In the genomic region with DNA sequence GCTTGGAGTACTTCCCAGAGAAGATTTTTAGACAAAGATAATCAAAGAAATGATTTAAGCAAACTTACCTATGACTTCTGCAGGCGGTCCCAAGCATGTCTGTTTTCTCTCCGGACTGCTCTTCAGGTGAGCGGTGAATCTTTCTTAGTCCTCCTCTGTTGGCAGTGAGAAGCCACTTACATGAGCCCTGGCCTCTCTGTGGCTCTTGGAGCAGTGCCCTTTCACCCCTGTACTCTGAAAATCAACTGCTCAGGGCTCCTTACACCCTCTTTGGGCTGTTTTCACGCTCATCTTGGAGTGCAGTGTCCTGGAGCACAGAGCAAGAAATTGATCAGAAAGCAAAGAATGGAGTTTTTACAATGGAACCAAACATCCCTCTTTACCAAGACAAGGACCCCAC, we compare ENCODE assay signal across 28 mouse cellular contexts.
DNase-seq lines count a peak whose midpoint lies in the region; ATAC-seq lines count a peak whose summit lies in the region.
"Had no signal": no experiment of that assay in that cellular context is flagged by ENCODE, and none has a peak within 500 bp of the region (broad histone marks: within the 10 kb centered on the region; RNA-seq: fewer than 3 reads in every experiment).

No protein-coding gene starts in this region.

- DNase-seq in embryonic facial prominence, embryonic 10.5 days (ENCODE audit: low spot score) = no peak
- no peak for DNase-seq in kidney, postnatal 10 days
- peak; percentile 64 for DNase-seq in adipocyte (ENCODE audit: low spot score)
- DNase-seq in urinary bladder, postnatal 25 days (ENCODE audit: low spot score) = no peak
- DNase-seq: adrenal gland, adult 8-10 months; cerebellum, adult 2 months; cerebellum, postnatal 14 days; forebrain, postnatal 0 days; heart, postnatal 4 days; kidney, adult 9 months; kidney, postnatal 25 days; midbrain, embryonic 14.5 days; thymus, adult 18-20 months; thymus, postnatal 25 days had no signal

- peaks cover 12% of the 10 kb centered on the region for H3K9me3 ChIP-seq in embryonic facial prominence, embryonic 13.5 days
- peaks cover 13% of the 10 kb centered on the region; the same call in 1 of the 2 replicates for H3K9me3 ChIP-seq in embryonic facial prominence, embryonic 10.5 days
- H3K9me3 ChIP-seq in kidney, embryonic 16.5 days (ENCODE audit: low read length) = peaks cover 10% of the 10 kb centered on the region; the same call in 1 of the 2 replicates
- no peaks in the 10 kb centered on the region for H3K9me3 ChIP-seq in intestine, embryonic 16.5 days (ENCODE audit: control insufficient read depth, low read length)
- H3K9me3 ChIP-seq: heart, embryonic 12.5 days; liver, embryonic 15.5 days; lung, embryonic 15.5 days had no signal

- no peak overlapping the region for H3K4me3 ChIP-seq in embryonic facial prominence, embryonic 13.5 days
- no peak overlapping the region for H3K4me3 ChIP-seq in embryonic facial prominence, embryonic 10.5 days
- no peak overlapping the region for H3K4me3 ChIP-seq in kidney, embryonic 16.5 days (ENCODE audit: low read length)
- no peak overlapping the region for H3K4me3 ChIP-seq in intestine, embryonic 16.5 days (ENCODE audit: low read length)
- H3K4me3 ChIP-seq: erythroblast, embryonic 14.5 days; forebrain, embryonic 12.5 days; heart, embryonic 12.5 days; liver, embryonic 15.5 days; lung, embryonic 15.5 days had no signal

- H3K36me3 ChIP-seq in embryonic facial prominence, embryonic 13.5 days = no peaks in the 10 kb centered on the region
- no peaks in the 10 kb centered on the region for H3K36me3 ChIP-seq in embryonic facial prominence, embryonic 10.5 days (replicated peaks)
- no peaks in the 10 kb centered on the region for H3K36me3 ChIP-seq in kidney, embryonic 16.5 days (ENCODE audit: insufficient read depth, low read length)
- H3K36me3 ChIP-seq in intestine, embryonic 16.5 days (ENCODE audit: control insufficient read depth, insufficient read depth, low read length) = no peaks in the 10 kb centered on the region
- H3K36me3 ChIP-seq: forebrain, embryonic 12.5 days; heart, embryonic 12.5 days; liver, embryonic 15.5 days; lung, embryonic 15.5 days had no signal

- peak overlapping the region; percentile 63 for H3K27ac ChIP-seq in embryonic facial prominence, embryonic 13.5 days
- H3K27ac ChIP-seq in embryonic facial prominence, embryonic 10.5 days (replicated peaks) = no peak overlapping the region
- H3K27ac ChIP-seq in kidney, embryonic 16.5 days (ENCODE audit: low read length) = 0 out of 2 replicates have a peak overlapping the region, but pooled peaks have one; percentile 30
- peak overlapping the region; percentile 79 for H3K27ac ChIP-seq in intestine, embryonic 16.5 days (ENCODE audit: low read length)
- H3K27ac ChIP-seq: forebrain, embryonic 12.5 days; hindbrain, embryonic 14.5 days; liver, embryonic 15.5 days; macrophage had no signal

- no peak overlapping the region for H3K4me2 ChIP-seq in embryonic facial prominence, embryonic 13.5 days
- no peak overlapping the region for H3K4me2 ChIP-seq in kidney, embryonic 16.5 days (replicated peaks; ENCODE audit: low read depth, low read length)
- H3K4me2 ChIP-seq in intestine, embryonic 16.5 days (ENCODE audit: low read depth, low read length) = no peak overlapping the region
- H3K4me2 ChIP-seq: forebrain, embryonic 12.5 days; heart, embryonic 12.5 days; hindbrain, embryonic 14.5 days; liver, embryonic 15.5 days; lung, embryonic 15.5 days had no signal

- 0 out of 2 replicates have a peak, but pooled peaks cover 3% of the 10 kb centered on the region for H3K27me3 ChIP-seq in embryonic facial prominence, embryonic 13.5 days
- no peaks in the 10 kb centered on the region for H3K27me3 ChIP-seq in embryonic facial prominence, embryonic 10.5 days (replicated peaks; ENCODE audit: low read depth, poor library complexity, severe bottlenecking)
- H3K27me3 ChIP-seq in kidney, embryonic 16.5 days (ENCODE audit: insufficient read depth, low read length) = no peaks in the 10 kb centered on the region
- H3K27me3 ChIP-seq in intestine, embryonic 16.5 days (replicated peaks; ENCODE audit: control insufficient read depth, insufficient read depth, low read length) = no peaks in the 10 kb centered on the region
- H3K27me3 ChIP-seq: CH12.LX; forebrain, embryonic 12.5 days; heart, embryonic 12.5 days; liver, embryonic 15.5 days; lung, embryonic 15.5 days had no signal

- 79% methylated on average over 4 of the region's 4 CpGs for WGBS in embryonic facial prominence, embryonic 13.5 days
- WGBS in embryonic facial prominence, embryonic 10.5 days = 83% methylated on average over 4 of the region's 4 CpGs
- 84% methylated on average over 4 of the region's 4 CpGs for WGBS in kidney, embryonic 16.5 days
- 65% methylated on average over 4 of the region's 4 CpGs for WGBS in intestine, embryonic 16.5 days

- ATAC-seq in embryonic facial prominence, embryonic 13.5 days (ENCODE audit: insufficient number of reproducible peaks, insufficient read depth, low FRiP score, low TSS enrichment, low read depth) = no peak
- ATAC-seq in kidney, embryonic 16.5 days (ENCODE audit: low FRiP score, low TSS enrichment) = no peak
- ATAC-seq in intestine, embryonic 16.5 days = 0 out of 2 replicates have a peak, but pooled peaks have one; percentile 31
- no peak for ATAC-seq in megakaryocyte progenitor cell, adult 5-6 weeks (replicated peaks; ENCODE audit: poor library complexity)
- ATAC-seq: activated CD4-positive, CD25-positive, alpha-beta regulatory T cell, adult 4 months; forebrain, postnatal 0 days; inflammation-experienced regulatory T-cells, adult 6 months had no signal

- peaks cover 9% of the 10 kb centered on the region; the same call in 1 of the 2 replicates for H3K4me1 ChIP-seq in embryonic facial prominence, embryonic 13.5 days
- H3K4me1 ChIP-seq in embryonic facial prominence, embryonic 10.5 days = no peaks in the 10 kb centered on the region
- no peaks in the 10 kb centered on the region for H3K4me1 ChIP-seq in kidney, embryonic 16.5 days (ENCODE audit: insufficient read depth, low read length)
- 0 out of 2 replicates have a peak, but pooled peaks cover 4% of the 10 kb centered on the region for H3K4me1 ChIP-seq in intestine, embryonic 16.5 days (ENCODE audit: control insufficient read depth, insufficient read depth, low read length)
- H3K4me1 ChIP-seq: forebrain, embryonic 12.5 days; heart, embryonic 12.5 days; liver, embryonic 15.5 days had no signal

- H3K9ac ChIP-seq in embryonic facial prominence, embryonic 13.5 days = no peak overlapping the region
- no peak overlapping the region for H3K9ac ChIP-seq in kidney, embryonic 16.5 days (replicated peaks; ENCODE audit: low read length)
- no peak overlapping the region for H3K9ac ChIP-seq in intestine, embryonic 16.5 days (ENCODE audit: low read depth, low read length)
- H3K9ac ChIP-seq: forebrain, embryonic 12.5 days; forebrain, postnatal 0 days; heart, embryonic 12.5 days; hindbrain, embryonic 14.5 days; liver, embryonic 15.5 days; lung, embryonic 15.5 days had no signal
